Mouse (Mus musculus) ES-E14 (cell line): ENCODE data around the gene Sbno1. TPM values are rescaled to one million over a fixed set of nuclear protein-coding genes. Genes with fewer than 3 reads are reported as not detected.

Experiments
- DNase-seq: peaks from one replicate; pipeline ENCODE4 v3.0.0-alpha.2; 2013; ENCODE audit warnings: low read depth, low spot score
- H3K27ac ChIP-seq: 2 replicates; pipeline ENCODE4 v1.5.1; 2012; ENCODE audit warnings: low read depth, mild to moderate bottlenecking, low read length, moderate library complexity, mixed read lengths; ENCODE audit not compliant: poor library complexity, insufficient read depth, severe bottlenecking
- H3K36me3 ChIP-seq: 2 replicates; pipeline ENCODE4 v1.6.1; 2012; ENCODE audit warnings: mild to moderate bottlenecking, low read length, moderate library complexity, mixed read lengths; ENCODE audit not compliant: control insufficient read depth, poor library complexity, insufficient read depth, severe bottlenecking
- H3K4me1 ChIP-seq, 2 experiments: fragments of 150-350 bp in 1 of 2; sonication (generic) in 1 of 2; 2 replicates each; pipeline ENCODE4 v1.6.1; 2012; ENCODE audit warnings: low read length in 2 of 2, mild to moderate bottlenecking in 1 of 2, mixed read lengths in 1 of 2; ENCODE audit not compliant: control insufficient read depth in 2 of 2, insufficient read depth in 2 of 2, poor library complexity in 1 of 2
- H3K4me3 ChIP-seq, 2 experiments: fragments of 150-350 bp in 1 of 2; sonication (generic) in 1 of 2; 2 replicates each; pipeline ENCODE4 v1.5.1; 2012; ENCODE audit warnings: low read length in 2 of 2, low read depth in 1 of 2, mild to moderate bottlenecking in 1 of 2, mixed read lengths in 1 of 2; ENCODE audit not compliant: insufficient read depth in 1 of 2, poor library complexity in 1 of 2, severe bottlenecking in 1 of 2
- H3K9ac ChIP-seq: 2 replicates; pipeline ENCODE4 v1.6.1; 2012; ENCODE audit warnings: low read depth, mild to moderate bottlenecking, low read length, mixed read lengths; ENCODE audit not compliant: poor library complexity, insufficient read depth, severe bottlenecking
- H3K9me3 ChIP-seq: fragments of 150-350 bp; sonication (generic); 2 replicates; pipeline ENCODE4 v1.6.1; 2012; ENCODE audit warnings: low read depth, mild to moderate bottlenecking, low read length; ENCODE audit not compliant: control insufficient read depth, insufficient read depth
- CHD2 ChIP-seq: IDR thresholded peaks from 2 replicates; pipeline ENCODE4 v1.6.1; 2014; ENCODE audit warnings: mild to moderate bottlenecking, low read depth, low read length, inconsistent platforms
- HCFC1 ChIP-seq: IDR thresholded peaks from 2 replicates; pipeline ENCODE4 v1.6.1; 2012; ENCODE audit warnings: low read length, inconsistent platforms, borderline replicate concordance; ENCODE audit not compliant: insufficient read depth
- MAFK ChIP-seq: IDR thresholded peaks from 2 replicates; pipeline ENCODE4 v1.6.1; 2014; ENCODE audit warnings: mild to moderate bottlenecking, low read depth, low read length, inconsistent platforms; ENCODE audit not compliant: insufficient read depth
- ZC3H11A ChIP-seq: IDR thresholded peaks from 2 replicates; pipeline ENCODE4 v1.6.1; 2012; ENCODE audit warnings: low read depth, mild to moderate bottlenecking, inconsistent platforms, low read length, borderline replicate concordance
- ZNF384 ChIP-seq: IDR thresholded peaks from 2 replicates; pipeline ENCODE4 v1.6.1; 2012; ENCODE audit warnings: low read depth, low read length, inconsistent platforms
- in situ Hi-C, 2 experiments: fragments of 600-800 bp; cut with MboI; formaldehyde crosslinking; loops; one replicate each; pipeline ENCODE4 v1.15.1; 2025; ENCODE audit warnings: low sequenced_read_pairs in 2 of 2, inconsistent platforms in 1 of 2; ENCODE audit not compliant: unreplicated experiment in 2 of 2
- total RNA-seq: library from RNA; depleted of rRNA; stranded (reverse); fragments of 300-350 nt; gene quantifications from 2 replicates; pipeline ENCODE4 v1.2.3, GENCODE M21; 2012

The Sbno1 gene
- total RNA-seq, 1 experiment: 86.4 TPM

DNA sequence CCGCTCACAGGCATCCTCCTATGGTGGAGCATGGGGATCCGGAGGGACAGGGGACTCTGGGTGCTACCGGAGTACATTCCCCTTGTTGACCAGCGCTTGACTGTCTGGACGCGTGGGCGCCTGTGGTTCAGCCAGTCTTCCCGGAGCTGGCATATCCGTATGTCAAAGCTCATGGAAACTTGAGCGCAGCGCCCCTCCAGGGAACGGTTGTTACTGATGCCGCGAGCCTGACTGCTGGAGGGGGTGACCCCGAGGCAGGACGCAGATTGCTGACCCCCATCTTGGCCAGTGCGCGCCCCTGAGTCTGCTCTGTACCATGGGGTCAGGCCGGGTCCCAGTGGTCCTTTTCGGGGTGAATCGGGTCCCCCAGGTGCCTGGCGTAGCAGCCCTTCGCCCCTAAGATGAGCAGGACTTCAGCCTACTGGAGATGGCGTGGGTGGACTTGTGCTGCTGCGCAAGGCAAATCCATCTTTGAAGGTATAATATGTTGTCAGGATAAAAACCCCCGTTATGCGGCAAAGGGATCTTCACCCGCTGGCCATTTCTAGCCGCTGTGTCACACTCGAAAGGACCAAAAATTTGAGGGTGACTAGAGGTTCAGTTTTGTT lies 14.4 kb upstream of the Sbno1 start:
- no peaks in the 10 kb centered on the region for H3K36me3 ChIP-seq
- peak overlapping the region; percentile 82 for H3K27ac ChIP-seq
- DNase-seq: no peak
- in situ Hi-C loops: no loop called here
- peak overlapping the region; percentile 79 to 98 for H3K4me3 ChIP-seq
- peak overlapping the region; percentile 96 for H3K9ac ChIP-seq
- peaks cover 0 to 2% of the 10 kb centered on the region in 2 experiments; a peak in 1 of 4 replicates for H3K4me1 ChIP-seq
- H3K9me3 ChIP-seq: no peaks in the 10 kb centered on the region
- TF ChIP-seq MAFK: 0 out of 2 replicates have a peak, but pooled peaks have one; percentile 3
- TF ChIP-seq CHD2: no peak

DNA sequence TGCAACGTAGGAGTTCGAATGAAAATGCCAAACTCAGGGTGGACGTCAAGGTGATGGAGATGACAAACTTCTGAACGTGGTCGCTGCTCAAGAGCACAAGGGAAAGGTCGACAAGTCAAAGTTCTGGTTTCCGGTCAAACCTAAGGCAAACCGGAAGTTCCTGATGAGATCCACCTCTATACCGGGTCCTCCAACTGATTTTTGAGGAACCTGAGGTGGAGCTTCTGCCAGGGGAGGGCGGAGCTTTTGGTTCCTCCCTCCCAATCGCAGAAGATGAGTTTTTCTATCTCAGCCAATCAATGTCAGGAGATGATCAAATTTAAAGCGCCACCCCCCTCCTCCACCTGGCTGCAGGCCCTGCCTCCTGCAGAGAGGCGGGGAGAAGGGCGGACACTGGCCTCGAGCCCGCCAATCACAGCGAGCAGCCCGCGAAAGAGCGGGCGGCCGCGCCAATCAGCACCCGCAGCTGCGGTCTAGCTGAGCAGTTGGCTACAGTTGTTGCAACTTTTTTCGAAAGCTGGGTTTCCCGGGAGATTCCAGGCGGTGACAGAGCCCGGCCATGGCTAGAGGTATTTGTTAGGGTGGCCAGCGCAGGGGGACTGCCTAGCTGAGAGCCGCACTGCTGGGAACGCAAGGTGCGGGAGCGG lies 13.8 kb upstream of the Sbno1 start, which contains the start of gene Kmt5a:
Gene Kmt5a, plus strand, starts transcription at position 484 of the 647 bp plus-strand sequence.
- no peaks in the 10 kb centered on the region for H3K36me3 ChIP-seq
- H3K4me3 ChIP-seq: peak within 1 kb of the TSS; percentile 81 to 98
- TF ChIP-seq CHD2 (peak; percentile 78; the same call in 1 of the 2 replicates), ZC3H11A (no peak), ZNF384 (peak; percentile 74), MAFK (no peak), HCFC1 (no peak)
- peak; percentile 95 for DNase-seq
- in situ Hi-C loops: no loop called here
- H3K9me3 ChIP-seq: no peaks in the 10 kb centered on the region
- peak within 1 kb of the TSS; percentile 96 for H3K9ac ChIP-seq
- H3K27ac ChIP-seq: peak within 1 kb of the TSS; percentile 82
- H3K4me1 ChIP-seq: peaks cover 0 to 2% of the 10 kb centered on the region in 2 experiments; a peak in 1 of 4 replicates

DNA sequence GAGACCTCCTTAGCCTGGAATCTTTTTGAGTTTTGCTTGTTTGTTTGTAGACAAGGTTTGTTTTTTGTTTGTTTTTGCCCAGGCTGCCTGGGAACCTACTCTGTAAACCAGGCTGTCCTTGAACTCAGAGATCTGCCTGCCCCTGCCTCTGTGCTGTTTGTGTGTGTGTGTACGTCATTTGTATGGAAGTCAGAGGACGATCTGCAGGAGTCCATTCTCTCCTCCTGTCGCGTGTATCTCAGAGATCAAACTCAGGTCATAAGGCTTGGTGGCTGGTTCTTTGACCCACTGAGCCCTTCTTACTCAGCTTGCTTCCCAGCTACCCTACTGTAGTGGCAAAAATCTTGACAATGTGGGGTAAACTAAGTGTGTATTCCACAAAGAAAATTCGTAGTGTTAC lies 12.9 kb upstream of the Sbno1 start:
- Histone ChIP-seq H3K4me3 (peak overlapping the region; percentile 75 to 81), H3K9ac (peak overlapping the region; percentile 75; the same call in 1 of the 2 replicates), H3K27ac (no peak overlapping the region), H3K36me3 (no peaks in the 10 kb centered on the region), H3K4me1 (peaks cover 0 to 2% of the 10 kb centered on the region in 2 experiments; a peak in 1 of 4 replicates), H3K9me3 (no peaks in the 10 kb centered on the region)
- in situ Hi-C loops: no loop called here
- no peak for TF ChIP-seq HCFC1
- no peak for TF ChIP-seq CHD2
- no peak for TF ChIP-seq MAFK
- no peak for TF ChIP-seq ZNF384
- TF ChIP-seq ZC3H11A: no peak
- DNase-seq: no peak

DNA sequence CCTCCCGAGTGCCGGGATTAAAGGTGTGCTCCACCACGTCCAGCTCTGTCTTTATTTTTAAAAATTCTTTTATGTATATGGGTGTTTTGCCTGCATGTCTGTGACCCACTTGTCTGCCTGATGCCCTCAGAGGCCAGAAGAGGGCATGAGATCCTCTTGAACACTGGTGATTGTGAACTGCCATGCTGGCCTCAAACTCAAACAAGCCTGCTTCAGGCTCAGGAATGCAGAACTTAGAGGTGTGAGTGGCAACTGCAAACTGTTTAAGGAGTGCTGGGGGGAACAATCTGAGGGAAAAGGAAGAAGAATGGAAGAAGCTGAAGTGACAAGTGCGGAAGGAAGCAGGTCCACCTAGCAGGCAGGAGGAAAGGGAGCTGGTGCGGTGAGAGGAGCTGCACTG lies 12.4 kb upstream of the Sbno1 start:
- in situ Hi-C loops: no loop called here
- Histone ChIP-seq H3K9me3 (no peaks in the 10 kb centered on the region), H3K4me1 (peaks cover 0 to 2% of the 10 kb centered on the region in 2 experiments; a peak in 1 of 4 replicates), H3K27ac (no peak overlapping the region), H3K4me3 (no peak overlapping the region), H3K36me3 (no peaks in the 10 kb centered on the region), H3K9ac (peak overlapping the region; percentile 75; the same call in 1 of the 2 replicates)
- TF ChIP-seq HCFC1: no peak
- TF ChIP-seq ZNF384: no peak
- TF ChIP-seq CHD2: no peak
- TF ChIP-seq MAFK: no peak
- no peak for TF ChIP-seq ZC3H11A
- no peak for DNase-seq
